Mouse (Mus musculus) brain, adult 2 months (tissue): ENCODE results near the gene Oxgr1.

Experiments
- DNase-seq: peaks from one replicate; pipeline ENCODE4 v3.0.0; 2011; ENCODE audit warnings: low read depth, low spot score

Oxgr1 gene

GRCm38 (mm10) chr14:119980698-119981235 is 61.5 kb downstream of the Oxgr1 start:
- DNase-seq = peak; percentile 18
